Mouse (Mus musculus) testis, adult 2 months (tissue): ENCODE data around the gene Rai14.

Experiments
- CTCF ChIP-seq: fragments of 200-500 bp; IDR thresholded peaks from 2 replicates; pipeline ENCODE4 v1.5.1; 2012; ENCODE audit warnings: low read depth, mild to moderate bottlenecking, inconsistent platforms, low read length, moderate library complexity; ENCODE audit not compliant: control insufficient read depth, insufficient read depth, insufficient replicate concordance
- POLR2A ChIP-seq: fragments of 200-500 bp; IDR thresholded peaks from 2 replicates; pipeline ENCODE4 v1.6.1; 2012; ENCODE audit warnings: low read depth, mild to moderate bottlenecking, inconsistent platforms, low read length, moderate library complexity; ENCODE audit not compliant: control insufficient read depth

DNA sequence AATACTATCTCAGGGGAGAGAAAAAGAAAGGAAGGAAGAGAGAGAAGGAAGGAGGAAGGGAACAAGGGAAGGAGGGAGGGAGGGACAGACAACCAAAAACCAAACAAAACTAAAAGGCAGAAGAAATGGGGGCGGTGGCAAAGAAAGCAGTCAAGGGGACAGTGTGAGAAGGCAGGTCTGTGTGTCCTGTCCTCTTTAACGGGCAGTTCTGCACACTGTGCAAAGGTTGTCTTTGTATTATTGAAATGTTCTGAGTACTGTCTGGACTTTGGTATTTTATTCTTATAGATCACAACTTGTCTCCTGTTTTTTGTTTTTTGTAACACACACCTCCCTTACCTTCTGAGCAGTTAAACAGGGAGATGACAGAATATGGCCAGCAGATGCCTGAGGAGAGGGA, 55.6 kb downstream of the Rai14 start:
- TF ChIP-seq POLR2A = no peak
- no peak for TF ChIP-seq CTCF
